Mouse (Mus musculus) stomach, postnatal 0 days (tissue): ENCODE measurements around the gene Dctn1.

Experiments
- CTCF ChIP-seq: IDR thresholded peaks from 2 replicates; pipeline ENCODE4 v1.5.1; 2016; ENCODE audit warnings: antibody characterized with exemption, low read depth, mild to moderate bottlenecking, moderate library complexity
- EP300 ChIP-seq: optimal IDR thresholded peaks from 2 replicates; pipeline ENCODE3; 2016; ENCODE audit warnings: antibody characterized with exemption

DNA sequence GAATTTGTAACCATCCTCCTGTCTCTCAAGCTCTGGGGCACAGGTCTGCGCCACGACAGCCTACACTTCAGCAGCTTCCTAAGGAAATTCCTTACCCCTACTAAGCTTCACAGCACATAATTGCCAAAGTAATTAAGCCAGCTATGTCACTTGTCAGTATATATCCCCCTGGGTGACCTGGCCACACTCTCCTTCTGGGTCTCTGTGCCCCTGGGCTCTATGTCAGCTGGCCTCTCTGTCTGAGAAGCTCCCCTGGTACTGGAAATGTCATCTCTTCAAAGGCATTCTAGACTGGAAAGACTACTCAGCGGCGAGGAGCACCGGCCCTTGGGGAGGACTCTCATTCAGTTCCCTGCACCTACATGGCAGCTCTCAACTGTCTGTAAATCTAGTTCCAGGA is 42.8 kb upstream of the Dctn1 start:
- no peak for TF ChIP-seq CTCF
- TF ChIP-seq EP300 = no peak
